Mouse (Mus musculus) right cerebral cortex, adult 2 months (tissue): ENCODE measurements around the gene Dlg2.

Experiments
- DNase-seq, 2 experiments: peaks; one replicate each; pipeline ENCODE4 v3.0.0; 2021 to 2022; ENCODE audit warnings: low spot score in 2 of 2

The Dlg2 gene

DNA sequence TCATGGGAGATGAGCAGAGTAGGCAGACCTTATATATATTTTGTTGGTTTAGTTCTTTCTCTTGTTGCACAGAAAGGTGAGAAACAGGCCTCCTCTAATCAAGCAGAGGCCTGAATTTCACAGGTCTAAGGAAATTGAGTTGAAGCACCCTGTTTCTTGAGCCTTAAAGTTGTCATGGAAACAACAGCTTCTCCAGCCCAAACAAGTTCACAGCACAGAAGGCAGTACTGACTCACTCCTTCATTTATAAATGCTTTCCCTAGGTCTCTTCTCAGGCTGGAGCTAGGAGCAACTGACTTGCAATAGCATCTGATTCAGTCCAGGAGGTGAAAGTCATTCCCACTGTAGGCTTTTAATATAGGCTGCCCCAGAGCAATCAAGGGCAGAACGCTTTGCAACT lies 1890.6 kb downstream of the Dlg2 start:
- DNase-seq, result peak; percentile 56 to 61

DNA sequence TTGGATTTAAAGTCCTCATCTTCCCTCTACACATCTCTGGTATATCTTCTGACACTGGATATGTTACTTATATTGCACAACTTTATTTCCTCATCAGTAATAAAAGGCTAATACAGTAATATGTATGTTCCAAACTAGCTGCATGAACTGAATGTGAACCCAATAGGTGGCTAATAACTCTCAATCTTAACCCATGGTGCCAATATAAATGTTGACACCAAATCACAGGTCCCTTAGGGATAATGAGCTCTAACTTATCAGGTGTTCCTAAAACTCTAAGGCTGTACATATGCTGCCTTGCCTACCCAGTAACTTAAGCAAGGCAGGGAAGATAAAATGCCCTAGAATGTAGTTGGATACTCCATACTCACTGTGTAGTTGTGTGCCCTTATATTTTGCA lies 1894.0 kb downstream of the Dlg2 start:
- no peak for DNase-seq

DNA sequence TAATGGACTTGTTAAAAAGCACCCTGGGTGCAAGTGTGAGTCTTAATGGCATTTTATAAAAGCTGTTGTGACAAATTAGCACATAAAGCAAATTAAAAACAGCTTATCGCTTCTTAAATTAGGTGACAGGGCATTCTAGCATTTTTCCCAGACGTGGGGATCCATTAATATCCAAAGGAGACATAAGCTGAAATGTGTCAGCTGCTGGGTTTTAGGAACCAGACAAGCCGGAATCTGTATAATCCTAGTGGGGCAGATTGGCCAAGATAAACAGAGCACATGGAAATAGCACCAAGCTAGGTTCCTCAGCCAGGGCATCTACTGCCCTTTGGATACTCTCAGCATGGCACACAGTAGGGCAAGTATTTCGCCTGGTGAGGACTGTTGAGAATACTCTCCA lies 1895.2 kb downstream of the Dlg2 start:
- DNase-seq, result no peak

DNA sequence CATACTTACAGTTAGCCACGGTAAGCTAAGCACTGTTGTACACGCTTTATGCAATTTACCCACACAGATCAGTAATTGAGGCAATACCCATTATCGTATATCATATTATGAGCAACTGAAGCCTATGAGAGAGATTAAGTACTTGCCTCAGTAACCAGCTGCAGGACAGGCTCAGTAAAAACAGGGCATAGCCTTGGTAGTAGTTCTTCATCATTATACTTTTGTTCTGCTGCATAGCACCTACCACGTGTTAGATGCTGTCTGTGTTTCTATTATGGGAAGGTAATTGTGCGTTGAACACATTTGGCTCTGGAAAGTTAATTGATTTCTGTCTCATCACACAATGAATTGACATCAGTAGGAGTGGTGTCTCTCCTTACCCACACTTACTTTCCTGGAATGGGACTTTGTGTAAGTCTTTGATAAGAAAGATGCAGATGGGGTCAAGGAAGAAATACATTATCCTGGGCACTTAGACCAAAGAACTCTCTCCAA lies 1897.4 kb downstream of the Dlg2 start:
- no peak for DNase-seq

DNA sequence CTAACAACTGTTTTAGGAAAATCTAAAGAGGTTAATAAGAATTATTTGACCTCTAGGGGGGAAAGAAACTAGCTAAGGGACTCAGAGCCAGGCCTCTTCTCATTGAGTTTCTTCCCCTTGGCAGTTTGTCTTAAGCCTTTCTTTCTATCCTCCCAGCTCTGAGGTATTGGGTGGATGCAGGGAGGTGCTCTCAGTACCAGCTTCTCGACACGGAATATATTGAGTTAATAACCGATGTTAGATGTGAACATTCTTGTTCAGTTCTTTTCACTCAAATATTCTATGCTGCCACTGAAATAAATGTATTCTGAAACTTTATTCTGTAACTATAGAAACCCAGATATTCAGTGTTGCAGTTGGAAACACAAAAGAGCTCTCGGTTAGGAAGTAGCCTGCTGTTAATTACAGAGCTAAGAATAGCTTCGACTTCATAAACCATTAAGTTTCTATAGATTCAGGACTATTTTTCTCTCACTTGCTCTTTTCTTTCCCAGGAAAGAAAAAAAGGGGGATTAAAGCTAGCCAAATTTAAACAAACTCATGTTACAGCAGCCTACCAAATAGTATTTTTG lies 1907.5 kb downstream of the Dlg2 start:
- DNase-seq, result no peak

DNA sequence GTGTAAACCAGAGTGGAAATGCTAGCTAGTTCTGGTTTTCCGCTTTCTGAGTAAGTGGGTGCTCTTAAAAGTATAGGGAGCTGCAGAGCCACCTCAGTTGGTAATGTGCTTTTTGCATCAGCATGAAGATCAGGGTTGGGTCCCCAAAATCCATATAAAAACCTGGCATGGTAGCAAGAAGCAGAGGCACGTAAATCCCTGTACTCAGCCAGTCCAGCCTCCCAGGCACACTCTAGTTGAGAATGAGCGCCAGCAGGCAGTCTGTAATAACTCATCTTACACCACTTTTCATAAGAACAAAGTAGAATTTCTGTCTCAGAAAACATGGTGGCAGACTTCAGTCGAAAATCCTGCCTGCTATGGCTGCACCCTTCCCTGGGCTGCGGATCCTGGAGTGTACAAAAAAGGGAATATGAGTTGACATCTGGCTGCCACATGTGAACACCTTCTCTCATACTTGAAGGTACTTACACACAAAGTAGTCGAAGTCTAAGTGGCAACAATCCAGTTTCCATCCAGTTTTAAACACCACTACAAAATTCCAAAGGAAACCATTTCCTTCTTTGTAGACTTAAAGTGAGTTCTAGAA lies 1915.7 kb downstream of the Dlg2 start:
- no peak for DNase-seq

DNA sequence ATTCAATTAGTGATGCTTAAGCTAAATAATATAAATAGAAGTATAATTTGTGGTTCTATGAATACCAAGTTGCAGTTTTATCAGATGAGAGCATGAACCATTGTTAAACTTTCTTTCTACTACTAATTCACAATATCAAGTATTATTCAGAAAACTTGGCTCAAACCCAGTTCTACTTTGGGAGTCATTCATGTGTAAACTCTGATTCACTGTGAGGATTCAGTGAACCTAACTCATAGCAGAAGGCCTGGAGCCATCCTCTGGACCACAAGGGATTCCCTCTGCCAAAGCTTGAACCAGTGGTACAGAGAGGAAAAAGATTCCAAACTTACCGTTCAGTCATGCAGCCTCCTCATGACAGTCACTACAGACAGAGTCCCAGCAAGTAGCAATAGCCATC lies 1920.3 kb downstream of the Dlg2 start:
- DNase-seq, result no peak

DNA sequence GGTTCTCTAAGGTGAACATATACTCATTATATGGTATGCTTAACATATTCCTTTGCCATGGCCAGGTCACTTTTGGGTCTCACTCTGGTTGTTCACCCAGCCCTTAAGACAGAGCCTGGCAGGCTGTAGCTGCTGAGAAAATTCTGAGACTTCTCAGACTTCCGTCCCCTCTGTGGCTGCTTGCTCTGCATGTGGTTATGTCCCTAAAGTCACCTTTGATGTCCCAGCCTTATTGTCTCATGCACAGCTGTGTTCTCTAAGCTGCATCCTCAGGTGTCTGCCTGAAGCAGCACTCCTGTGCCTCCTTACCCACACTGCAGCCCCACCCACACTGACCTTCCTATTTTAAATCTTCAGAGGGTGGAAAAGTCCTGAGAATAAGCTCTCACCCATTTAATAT lies 1922.4 kb downstream of the Dlg2 start:
- no peak for DNase-seq

DNA sequence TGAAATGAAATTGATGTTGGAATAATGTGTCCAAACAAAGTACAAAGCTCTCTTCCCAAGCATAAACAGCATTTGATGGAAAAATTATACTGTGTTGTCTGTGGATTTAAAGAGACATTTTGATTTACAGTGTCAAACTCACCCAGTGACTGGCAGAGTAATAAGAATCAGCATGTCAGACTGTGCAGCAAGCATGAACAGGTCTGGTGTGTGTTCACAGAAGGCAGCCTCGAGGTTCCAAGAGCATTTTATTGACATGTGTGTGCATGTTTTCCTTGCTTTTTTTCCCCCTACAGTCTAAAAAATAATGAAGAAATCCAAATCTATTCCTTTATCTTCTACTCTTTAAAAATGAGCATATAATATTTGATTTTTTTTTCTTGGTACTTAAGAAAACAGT lies 1924.1 kb downstream of the Dlg2 start:
- DNase-seq, result no peak

DNA sequence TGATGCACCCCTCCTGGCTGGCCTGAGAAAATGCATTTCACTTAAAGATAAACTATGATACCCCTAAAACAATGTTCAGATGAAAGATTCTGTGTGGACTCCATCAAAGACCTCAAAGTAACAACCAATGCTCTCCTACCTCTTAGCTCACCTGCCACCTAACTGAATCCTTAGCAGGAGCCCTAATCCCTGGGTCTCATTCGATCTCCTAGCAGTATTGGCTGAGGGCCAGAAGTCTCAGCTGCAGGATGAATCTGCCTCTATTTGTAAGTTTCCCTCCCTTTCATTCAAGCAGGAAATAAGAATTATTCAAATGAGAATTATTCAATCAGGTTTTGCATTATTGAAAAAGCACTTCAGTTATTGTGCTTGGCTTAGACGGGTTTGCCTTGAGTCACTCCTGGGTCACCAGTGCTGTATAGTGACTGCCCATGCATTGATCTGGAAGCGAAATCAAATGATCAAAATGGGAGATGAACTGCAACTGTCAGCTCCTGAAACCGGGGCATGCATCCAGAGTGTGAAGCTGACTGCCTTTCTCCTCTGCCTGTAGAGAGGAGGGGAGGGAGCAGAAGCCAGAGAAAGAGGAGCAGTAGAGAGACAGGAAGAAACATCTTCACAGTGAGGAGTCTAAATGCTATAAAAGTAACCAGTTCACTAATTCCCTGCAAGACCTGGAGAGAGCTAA lies 1924.7 kb downstream of the Dlg2 start:
- no peak for DNase-seq

DNA sequence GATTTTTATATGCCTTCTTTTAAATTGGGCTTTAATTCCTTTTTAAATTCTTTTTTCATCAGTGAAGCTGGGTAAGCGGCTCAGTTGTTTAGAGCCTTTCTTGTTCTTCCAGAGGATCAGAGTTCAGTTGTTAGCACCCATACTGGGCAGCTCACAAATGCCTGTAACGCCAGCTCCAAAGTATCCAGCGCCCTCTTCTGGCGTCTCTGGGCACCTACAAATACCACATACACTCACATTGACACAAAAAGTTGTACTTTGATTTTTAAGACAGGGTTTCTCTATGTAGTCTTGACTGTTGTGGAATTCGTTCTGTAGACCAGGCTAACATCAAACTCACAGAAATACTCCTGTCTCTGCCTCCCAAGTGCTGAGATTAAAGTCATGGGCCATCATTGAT lies 1932.0 kb downstream of the Dlg2 start:
- no peak for DNase-seq

DNA sequence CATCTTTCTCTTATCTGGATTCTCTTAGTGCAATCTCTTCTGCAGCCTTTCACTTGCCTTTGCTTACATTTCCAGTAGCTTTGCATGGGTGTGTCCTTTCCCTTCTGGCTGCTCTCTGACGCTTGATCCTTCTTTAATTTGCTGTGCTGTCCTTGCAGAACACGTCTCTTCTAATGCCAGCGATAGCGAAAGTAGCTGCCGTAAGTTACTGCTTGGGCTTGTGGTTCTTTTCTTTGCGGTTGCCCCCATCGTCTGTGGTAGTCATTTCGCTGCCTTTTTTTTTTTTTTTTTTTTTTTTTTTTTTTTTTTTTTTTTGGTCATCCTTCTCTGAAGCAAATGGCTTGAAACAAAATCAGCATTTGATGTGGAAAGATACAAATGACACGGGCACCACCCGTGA lies 1944.0 kb downstream of the Dlg2 start:
- DNase-seq, result no peak

DNA sequence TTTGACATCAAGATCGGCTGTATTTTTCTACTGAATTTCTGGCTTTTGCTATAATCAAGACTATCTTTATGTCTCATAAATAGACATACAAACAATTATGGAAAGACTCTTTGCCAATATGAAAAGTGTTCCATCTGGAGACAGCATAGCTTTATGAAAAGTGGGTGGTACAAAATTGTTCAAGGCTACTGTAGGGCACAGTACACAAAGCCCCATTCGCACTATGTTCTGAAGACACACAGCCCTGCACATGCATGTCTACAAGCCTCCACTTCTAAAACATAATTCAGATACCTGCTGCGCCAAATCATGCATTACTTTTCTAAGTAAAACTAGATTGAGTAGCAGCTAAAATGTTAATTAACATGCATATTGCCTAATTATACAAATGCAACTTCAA lies 1946.5 kb downstream of the Dlg2 start:
- no peak for DNase-seq

DNA sequence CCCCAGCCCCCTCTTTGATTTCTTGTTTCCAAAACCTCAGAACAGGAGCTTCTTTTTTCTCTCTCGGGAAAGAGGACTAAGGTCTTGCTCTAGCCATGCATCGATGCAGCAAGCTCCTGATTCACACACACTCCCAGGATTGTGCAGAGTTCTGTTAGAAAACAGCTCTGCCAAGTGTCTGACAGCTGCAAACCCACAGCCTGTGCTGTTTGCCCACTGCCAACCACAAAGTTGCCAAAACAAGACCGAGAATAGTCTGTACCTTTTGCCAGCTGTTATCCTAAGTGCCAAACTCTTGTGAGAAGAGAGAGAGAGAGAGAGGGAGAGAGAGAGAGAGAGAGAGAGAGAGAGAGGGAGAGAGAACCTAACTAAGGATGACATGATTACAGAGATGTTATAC lies 1948.2 kb downstream of the Dlg2 start:
- DNase-seq, result no peak

DNA sequence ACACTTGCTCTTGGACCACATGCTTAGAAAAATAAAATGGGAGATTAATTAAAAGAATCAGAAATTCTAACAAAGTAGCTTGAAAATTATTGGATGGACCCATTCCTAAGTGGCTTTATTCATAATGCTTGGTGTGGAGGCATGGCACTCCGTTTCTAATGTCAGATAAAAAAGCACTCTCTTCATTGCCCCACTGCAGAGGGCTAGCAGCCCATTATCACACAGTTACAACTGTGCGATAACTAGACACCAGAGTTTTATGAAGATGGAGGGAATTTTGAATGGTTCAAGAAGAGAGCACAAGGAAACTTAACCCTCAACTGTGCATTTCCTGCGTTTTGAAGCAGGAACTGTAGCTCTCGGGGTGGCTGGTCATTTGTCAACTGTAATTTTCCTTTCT lies 1950.8 kb downstream of the Dlg2 start:
- DNase-seq, result no peak

DNA sequence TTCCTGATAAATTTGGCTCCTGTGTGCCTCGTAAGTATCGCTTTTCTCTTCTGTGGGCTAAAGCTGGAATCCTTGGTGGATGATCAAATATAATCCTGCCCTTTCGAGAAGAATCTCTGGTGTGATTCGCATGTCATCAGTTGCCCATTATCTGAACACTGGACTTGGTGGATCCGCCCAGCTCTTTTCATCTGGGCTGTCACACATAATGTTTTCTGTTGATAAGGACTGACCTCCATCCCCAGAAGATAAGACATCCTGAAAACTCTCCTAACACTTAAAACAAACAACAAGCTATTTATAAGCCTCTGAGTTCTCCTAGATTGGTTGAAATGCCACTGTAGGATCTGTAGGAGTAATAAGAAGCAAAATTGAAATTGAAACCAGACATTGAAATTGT lies 1952.2 kb downstream of the Dlg2 start:
- no peak for DNase-seq

DNA sequence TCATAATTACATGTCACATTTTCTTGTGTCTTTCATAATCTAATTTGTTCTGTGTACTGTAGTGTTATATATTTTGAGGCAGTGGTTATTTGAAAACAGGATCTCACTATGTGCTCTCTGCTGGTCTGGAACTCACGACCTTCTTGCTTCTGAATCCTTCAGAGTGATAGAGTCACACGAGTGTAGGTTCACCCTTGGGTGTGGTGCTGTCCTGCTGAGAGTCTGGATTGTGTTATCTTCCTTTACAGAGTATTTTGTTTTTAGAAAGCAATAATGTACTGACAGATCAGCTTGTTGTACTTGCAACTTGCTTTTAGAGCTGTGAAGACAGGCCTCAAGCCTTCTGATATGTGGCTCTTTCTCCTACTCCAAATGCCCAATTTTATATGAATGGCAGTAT lies 1953.8 kb downstream of the Dlg2 start:
- no peak for DNase-seq

DNA sequence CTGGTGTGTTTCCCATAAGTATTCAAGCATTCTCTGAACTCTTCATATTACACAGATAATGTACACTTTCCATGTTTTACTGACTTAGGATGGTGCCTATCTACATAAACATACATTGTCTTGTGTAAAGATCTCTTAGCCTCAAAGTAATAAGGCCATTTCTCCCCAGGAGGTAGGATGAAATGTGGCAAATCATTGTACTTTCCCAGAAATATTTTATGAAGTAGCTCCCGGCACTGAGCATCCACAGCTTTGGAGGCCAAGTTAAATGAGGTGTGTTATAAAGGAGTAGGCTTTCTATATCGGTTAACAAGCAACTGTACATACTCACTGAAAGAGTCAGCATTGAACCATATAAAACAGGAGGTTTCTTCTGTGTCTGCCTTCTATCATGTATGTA lies 1960.7 kb downstream of the Dlg2 start:
- no peak for DNase-seq

DNA sequence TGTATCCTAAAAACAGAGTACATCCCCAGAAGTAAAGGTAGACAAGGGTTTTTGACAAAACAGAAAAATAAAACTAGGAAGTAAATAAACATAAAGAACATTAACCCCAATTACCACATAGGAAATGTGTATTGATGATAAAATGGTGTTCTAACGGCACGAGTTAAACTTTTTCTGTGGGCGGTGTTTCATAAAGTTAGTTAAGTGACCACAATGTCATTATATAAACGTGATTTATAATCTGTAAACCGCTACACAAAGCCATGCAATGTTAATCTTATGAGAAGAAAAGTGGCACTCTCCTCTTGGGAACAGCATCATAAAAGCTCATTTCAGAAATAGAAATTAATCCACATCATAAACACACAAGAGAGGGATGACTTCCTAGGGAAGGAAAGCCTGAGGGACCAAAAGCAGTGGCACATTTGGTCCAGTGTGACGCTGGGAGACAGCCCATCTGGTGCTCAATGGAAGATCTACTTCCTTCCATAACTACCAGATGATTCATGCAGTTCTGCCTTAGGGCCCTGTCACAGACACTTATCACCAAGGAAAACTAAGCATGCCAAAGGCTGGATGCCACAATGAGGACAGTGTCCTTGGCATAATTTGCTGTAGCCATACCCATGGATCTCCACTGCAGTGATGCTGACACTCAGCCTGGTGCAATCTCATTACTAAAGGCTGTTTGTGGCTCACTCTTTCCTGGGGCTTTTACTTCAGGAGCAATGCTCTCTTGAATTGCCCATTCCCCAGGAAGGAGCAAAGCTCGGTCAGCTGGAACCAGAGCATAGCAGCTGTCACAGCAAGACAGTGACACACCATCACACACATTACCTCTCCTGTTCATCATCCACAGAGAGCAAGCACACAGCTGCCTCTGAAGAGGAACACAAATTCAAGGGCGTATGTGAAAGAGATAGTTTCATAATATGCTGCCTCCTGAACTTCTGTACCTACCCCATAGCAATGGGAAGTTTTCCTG lies 1963.3 kb downstream of the Dlg2 start:
- DNase-seq, result no peak

DNA sequence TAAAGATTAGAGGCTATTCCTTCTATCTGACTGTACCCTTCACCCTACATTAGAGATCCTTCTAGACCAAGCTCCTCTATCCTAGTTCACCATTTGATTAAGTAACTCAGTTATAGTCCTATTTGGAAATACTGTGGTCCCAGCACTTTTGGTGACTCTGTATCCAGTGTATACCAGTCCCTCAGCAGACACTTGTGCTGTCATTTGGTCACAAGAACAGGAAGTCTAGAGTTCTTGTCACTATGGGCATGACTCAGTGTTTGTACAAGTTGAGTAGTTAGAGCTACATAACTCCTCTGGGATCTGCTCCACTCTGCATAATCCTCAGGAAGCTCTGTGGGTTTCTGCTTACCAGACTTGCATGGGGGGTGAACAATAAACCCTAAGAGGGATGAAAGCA lies 1965.1 kb downstream of the Dlg2 start:
- no peak for DNase-seq

DNA sequence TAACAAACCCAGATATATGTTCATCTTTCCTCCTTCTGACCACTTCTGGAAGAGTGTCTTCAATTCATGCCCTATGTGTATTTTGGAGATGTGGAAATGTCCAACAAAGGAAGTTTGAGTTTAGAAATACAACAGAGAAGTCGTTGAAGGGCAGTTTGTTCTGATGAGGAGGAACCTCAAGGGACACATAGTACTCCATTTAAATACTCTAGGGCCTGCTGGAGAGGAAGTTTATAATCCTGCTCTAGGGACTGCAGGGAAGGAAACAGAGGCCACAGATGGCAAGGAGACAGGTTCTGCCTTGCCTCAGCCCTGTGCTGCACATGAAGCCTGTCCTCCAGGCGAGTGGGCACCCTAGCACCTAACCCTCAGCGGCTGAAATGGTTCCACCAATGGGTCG lies 1965.6 kb downstream of the Dlg2 start:
- no peak for DNase-seq

DNA sequence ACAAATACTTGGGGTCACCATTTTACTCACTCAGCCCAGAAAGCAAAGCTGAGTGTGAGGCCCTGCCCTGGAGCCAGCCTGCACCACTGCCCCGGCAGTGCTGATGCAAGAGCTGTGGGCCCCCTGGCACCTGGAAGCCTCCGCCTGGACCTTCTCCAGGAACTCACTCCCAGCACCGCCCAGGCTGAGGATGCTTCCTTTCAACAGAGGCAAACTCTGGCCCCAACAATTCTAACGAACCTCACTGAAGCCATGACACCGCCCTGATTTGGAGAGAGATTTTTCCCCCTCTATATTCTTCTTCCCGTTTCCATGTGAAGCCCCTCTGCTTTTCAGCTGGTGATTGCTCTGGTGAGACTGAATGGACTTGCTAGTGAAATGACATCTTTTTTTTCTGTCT lies 1971.5 kb downstream of the Dlg2 start:
- no peak for DNase-seq
